Mouse (Mus musculus): ENCODE results near the gene Gm10961.
"Not testable (repeated sequence)": the region's sequence is repeated elsewhere in the genome, so short reads cannot be mapped to it uniquely, and the experiment has no call there.

Gene Gm10961

DNA sequence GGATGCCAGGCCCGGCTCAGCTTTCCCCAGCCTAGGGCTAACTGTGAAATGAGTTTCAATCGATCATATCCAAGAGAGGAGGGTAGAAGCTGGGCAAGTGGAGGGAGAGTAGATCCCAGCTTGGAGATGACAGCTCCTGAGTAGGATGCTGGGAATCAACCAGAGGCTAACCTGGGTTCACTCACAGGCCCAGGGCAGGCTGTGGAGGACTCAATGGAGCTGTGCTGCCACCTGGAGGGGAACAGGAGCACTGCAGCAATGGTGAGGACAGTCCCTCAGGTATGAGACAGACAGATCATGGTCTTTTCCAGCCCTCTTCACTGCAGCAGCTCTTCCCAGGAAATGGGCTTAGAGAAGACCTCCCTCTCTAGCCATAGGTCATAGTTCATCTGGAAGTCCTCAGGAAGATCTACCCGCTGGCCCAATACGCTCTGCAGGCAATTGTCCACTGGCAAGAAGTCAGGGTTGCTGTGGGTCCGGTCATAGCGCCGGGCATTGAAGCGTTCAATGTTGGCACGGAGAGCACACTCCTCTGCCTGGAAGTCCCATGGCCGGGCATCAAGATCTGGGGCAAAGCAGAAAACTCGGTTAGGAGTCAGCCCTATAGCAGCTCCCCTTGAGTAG lies 18.1 kb upstream of the Gm10961 start:
- no peak for DNase-seq (ENCODE audit: low read depth, low spot score)

DNA sequence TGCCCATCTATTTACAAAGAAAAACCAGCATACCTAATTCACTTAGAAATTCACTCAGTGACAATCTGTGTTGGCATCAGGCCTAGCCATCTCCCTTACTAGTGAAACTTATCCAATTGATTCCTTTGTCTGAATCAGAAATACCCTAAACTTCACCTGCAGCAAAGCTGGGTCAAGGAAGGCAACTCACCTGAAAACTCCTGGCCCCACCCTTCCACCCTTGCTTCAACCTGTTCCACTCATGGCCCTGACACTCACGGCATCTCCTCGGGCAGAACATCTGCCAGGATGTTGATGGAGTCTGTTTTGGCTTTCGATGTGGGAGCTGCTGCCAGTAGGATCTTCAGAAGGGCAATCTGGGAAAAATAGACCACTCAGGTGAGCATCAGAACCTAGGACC lies 13.3 kb upstream of the Gm10961 start:
- DNase-seq (ENCODE audit: low read depth, low spot score), result no peak

DNA sequence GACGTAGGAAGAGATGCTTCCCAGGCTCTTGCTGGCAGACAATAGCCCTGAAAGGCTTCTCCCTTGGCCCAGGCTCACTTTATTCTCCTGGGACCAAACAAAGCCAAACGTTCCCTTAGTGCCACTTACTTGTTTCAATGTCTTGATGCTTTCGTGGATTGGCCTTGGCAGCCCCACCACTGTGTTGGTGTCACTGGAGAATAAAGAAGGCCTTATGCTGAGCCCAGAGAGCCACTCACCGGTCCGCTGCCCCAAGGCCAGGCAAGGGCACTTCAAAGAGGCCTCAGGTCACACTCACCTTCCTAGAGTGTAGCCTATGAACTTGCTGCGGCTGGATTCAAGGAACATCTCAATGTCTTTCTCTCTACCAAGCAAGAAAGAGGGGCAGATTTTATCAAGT lies 11.2 kb upstream of the Gm10961 start:
- DNase-seq (ENCODE audit: low read depth, low spot score), result no peak

DNA sequence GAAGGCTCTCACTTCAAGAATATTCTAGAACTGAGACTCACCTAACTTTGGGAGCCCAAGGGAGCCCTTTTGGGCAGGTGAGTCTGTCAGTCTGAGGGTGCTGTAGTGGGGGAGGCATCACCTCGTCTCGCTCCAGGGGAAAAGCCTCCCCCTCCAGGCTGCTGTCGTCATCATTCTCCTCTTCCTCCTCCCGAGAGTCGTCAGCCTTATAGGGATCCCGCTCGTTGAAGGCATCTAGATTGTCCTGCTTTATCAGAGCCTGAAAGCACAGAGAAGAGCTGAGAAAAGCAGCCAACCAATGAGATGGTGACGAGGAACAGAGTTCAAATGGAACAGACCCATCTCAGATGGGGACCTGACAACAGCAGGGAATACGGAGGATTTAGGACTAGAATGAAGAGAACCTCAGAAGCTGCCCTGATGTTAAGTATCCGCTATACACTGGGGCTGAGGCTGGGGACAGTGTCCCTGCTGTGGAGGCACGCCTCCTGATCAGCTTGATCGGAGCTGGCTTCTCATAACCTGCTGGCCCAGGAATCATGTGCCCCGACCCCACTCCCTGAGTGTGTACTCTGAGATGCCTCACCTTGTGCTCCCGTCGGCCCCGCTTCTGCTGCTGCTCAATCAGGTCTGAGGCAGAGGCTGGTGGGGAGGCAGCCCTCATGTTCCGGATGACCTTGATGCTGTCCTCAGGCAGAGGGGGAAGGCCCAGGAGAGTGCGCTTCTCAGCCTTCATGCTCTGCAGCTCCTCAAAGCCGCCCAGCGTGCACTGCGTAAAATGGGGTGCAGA lies 9.6 kb upstream of the Gm10961 start:
- DNase-seq (ENCODE audit: low read depth, low spot score), result no peak

DNA sequence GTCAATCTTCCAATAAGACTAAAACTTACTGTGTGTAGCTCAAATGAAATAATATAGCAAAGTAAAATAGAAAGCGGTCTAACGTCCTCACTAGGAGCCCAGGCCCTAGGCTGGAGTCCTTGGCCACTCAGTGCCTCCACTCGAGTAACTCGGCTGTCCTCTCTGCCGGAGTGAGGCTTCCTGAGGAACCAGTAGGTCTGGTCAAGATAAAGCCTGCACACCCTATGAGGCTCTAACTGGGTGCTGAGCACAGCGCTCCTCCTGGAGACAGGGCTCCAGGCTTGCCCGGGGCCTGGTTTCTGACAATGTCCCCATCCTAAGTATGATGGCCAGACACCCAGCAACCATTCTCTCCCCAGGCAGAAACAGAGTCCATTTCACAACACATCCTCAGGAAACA lies 8.6 kb upstream of the Gm10961 start:
- DNase-seq (ENCODE audit: low read depth, low spot score), result no peak

DNA sequence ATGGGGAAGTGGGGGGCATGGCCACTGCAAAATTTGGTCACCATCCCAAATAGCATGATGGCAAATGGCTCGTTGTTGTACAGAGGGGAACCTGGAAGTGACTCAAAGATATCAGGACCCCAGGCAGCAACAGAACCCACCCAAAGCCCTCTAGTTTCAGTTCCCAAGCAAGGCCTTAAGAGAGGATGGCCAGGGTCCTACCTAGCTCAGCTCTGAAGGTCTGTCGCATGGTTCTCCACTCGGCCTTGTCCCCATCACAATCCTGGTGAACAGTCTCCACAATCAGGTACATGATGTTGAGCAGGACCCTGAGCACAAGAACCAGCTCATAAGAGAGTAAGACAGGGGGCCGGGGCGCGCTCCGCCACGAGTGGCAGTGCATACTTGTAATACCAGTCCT lies 6.7 kb upstream of the Gm10961 start:
- no peak for DNase-seq (ENCODE audit: low read depth, low spot score)

DNA sequence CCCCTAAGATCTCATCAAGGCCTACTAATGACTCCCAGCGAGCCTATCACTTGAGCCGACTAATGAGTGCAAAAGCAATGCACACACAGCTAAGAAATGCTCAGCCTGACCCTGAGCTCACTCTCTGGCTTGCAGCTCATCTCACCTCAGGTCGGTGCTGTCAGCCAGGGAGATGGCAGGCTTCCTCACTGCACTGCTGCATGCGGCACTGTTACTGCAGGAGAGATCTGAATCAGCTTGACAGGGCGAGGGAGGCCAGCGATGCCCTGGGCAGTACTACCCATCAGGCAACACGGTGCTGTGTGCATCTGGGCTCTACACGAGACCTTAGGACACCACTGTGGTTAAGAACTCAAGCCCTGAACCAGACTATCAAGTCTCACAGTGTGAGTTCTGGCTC lies 5.6 kb upstream of the Gm10961 start:
- DNase-seq (ENCODE audit: low read depth, low spot score), result no peak

DNA sequence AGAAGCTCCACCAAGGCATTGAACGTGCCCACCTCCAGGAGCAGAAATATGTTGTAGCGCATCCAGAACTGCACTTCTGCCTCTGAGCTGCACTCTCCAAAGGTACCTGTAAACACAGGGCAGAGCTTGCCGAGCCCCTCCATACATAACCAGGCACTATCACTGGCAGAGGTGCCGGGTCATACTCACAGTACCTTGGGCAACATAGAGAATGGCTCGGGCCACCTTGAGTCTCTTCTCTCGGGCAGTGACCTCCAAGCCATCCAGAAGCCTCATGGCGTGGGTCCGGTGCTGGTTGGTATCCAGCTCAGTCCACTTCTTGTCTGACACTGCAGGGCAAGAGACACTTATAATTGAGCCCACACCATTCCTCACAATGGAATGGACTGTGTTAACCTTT lies 4.4 kb upstream of the Gm10961 start:
- DNase-seq (ENCODE audit: low read depth, low spot score), result no peak

DNA sequence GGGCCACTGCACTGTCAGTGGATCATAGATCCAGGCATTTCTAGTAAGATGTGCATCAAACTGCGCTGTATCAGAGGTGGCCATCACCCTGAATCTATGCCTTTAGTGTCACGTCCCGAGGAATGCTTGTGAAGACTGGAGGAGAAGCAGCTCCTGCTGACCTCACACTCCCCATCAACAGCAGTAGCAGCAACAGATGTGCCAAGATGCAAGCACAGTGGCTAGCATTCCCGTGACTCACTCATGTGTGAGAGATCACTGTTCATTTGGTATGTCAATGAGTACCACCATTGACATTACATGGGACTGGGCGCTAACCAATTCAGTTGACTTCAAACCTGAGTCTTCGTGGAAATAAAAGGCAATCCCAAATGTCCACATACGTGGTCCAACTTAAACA lies 3.5 kb upstream of the Gm10961 start:
- DNase-seq (ENCODE audit: low read depth, low spot score), result no peak

DNA sequence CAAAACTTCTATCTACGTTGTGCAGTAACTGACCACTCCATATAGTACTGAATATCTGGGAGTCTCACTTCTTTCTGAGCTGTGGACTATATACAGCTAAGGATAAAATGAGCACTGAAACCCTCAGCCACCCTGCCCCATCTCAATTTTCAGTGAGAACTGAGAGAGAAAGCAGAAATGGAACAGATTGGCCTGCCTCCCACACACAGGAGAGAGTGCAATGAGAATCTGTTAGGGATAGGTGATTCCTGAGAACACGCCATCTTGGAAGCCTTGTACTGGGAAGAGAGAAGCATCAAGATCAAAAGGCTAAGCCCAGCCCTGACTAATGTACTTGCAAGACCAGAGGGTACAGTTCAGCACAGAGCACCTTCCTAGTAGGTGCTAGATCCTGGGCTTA lies 2.6 kb upstream of the Gm10961 start:
- peak; percentile 27 for DNase-seq (ENCODE audit: low read depth, low spot score)

DNA sequence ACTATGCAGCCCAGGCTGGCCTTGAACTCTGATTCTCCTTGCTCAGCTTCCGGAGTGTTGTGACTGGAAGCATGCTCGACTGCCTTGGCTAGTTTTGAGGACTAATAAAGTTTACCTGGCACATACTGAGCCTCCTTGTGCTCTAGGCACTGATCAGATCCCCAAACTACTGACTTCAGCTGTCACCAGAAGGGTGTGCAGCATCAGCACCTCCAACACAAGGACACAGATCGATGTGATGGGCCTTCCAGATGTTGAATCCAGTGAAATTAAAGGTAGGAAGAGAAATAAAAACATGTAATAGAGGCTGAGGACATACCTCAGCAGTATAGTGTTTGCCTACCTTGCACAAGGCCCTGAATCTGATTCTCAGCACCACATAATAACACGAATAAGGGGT lies 1.7 kb upstream of the Gm10961 start:
- no peak for DNase-seq (ENCODE audit: low read depth, low spot score)

DNA sequence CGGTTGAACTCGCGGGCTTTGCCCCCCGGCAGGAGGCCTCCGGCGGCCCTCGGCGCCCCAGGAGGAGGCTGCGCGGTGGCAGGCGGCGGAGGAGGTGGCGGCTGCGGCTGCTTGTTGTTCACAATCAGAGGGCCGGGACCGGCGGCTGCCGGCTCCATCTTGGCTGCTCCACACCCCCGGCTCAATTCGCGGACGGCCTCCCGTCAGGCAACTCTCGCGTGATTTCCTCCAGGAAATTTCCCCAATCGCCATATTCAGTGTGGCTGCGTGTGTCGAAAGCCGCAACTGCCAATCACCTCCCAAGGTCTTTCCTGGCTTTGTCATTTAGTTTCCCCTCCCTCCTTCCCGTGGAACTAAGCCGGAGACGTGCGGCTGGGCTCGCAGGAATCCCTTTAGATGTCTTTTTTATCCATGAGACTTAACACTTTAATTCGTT lies 419 bp downstream of the Gm10961 start, which contains the start of gene Strip1:
Gene Strip1 (minus strand): TSS at position 172 of the 436 bp plus-strand sequence.
- DNase-seq (ENCODE audit: low read depth, low spot score), result peak; percentile 94

DNA sequence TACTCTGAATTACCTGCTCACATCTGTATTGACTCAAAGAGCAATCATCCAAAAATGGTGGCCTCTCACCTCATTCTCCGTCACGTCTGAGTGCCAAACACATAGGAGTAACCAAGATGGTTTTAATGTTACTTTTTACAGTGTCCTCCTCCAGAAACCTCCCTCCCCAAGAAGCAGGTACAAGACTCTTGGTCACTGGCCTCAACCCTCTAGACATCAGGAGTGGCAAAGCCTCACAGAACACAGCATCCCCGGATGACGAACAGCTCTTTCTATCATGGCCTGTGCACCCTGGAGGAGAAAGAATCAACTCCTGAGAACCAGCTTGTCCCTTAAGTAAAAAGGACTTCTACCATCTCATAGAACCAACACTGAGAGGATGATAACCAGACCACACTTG lies 1.7 kb downstream of the Gm10961 start:
- no peak for DNase-seq (ENCODE audit: low read depth, low spot score)

DNA sequence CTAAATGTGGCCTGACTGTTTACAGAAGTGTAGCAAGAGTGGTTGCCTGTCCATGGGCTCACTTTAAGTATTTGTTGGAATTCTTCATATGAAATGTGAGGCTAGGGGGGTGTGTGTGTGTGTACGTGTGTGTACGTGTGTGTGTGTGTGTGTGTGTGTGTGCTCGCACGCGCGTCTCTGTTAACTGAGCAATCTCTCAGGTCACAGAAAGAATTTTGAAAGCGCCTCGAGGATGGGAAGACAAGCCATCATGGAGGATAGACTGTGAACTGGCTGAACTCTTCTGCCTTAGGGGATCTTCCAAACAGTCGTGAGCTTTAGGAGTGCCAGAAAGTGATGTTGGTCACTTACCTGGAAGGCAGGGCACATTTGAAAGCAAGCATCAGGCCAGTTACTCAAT lies 2.8 kb downstream of the Gm10961 start:
- DNase-seq (ENCODE audit: low read depth, low spot score), result no peak

DNA sequence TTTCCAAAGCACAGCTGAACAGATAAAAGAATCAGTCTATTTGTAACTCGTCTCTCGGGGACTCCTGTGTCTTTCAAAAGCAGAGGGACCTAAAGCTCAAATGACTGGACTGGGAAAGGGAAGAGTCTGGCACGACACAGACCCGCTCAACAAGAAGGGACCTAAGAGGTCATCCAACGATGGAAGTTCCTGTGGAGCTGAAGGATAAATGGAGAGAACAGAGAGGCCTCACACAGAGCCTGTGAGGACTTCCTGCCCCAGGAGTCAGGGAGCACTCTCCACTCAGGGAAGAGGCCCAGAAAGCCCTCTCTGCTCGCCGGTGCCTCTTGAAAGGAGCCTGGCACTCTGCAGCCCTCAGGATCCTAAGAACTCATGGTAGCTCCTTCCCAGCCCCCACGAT lies 4.7 kb downstream of the Gm10961 start:
- DNase-seq (ENCODE audit: low read depth, low spot score), result no peak

DNA sequence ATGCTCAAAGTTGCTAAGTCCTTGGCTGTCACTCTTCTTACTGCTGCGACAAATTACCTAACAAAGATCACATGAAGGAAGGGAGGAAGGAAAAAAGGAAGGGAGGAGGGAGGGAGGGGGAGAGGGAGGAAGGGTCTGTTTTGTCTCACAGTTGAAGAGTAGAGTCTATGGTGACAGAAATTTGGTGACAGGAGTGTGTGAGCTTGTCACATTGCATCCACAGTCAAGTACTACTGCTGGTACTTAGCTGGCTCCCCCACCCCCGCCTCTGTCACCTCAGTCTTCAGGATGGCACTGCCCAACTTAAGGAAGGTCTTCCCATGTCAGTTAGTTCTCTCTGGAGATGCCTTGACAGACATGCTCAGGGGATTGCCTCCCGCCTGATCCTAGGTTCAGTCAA lies 5.1 kb downstream of the Gm10961 start:
- DNase-seq (ENCODE audit: low read depth, low spot score), result no peak

DNA sequence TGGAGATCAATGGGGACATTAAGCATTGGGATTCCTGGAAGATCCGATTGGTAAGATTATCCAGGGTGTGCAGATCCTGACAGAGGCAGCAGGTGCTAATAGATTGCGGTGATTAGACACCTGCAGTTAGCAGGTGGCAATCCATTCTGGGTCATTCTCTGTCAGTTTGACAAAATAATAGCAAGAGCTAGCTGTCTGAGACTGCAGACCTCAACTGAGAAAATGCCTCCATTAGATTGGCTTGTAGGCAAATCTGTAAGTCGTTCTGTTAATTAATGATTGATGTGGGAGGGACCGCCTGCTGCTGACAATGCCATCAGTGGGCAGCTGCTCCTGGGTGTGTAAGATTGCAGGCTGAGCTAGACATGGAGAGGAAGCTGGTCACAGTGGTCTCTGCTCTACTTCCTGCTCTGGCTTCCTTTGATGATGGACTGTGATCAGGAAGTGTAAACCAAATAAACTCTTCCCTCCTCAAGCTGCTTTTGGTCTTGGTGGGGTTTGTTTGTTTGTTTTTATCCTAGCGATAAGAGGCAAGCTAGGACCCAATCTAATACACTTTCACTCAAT lies 6.6 kb downstream of the Gm10961 start:
- no peak for DNase-seq (ENCODE audit: low read depth, low spot score)

DNA sequence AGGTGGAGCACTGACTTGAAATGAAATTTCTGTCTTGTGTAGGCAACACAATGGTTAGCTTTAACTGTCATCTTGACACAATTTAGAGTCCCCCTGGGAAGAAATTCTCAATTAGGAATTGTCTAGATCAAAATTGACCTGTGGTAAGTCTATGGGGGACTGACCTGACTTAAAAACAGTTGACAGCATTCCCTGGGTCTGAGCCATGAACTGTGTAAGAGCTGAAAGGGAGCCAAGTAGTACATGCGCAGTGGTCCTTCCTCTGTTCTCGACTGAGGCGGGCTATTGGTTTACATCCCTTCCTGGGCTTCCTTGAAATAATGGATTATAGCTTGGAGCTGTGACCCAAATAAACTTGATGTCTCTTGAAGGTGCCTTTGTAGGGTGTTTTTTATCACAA lies 15.8 kb downstream of the Gm10961 start:
- no peak for DNase-seq (ENCODE audit: low read depth, low spot score)

DNA sequence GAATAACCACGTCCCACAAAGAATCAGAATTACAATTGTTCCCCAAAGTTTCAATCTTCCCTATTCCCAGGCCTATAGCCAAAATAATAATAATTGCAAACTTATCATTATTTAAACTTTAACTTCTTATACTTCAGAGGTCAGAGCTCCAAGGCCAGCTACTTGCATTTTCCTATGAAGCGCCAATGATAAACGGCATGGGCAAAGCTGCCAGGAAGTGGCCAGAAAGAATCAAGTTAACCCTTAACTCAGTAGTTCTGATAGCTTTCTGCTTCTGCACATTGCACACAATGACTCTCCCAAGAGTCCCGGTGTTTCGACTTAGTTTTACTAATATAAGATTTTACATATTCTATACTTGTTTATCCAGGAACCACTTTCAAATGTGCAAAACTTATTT lies 19.2 kb downstream of the Gm10961 start:
- DNase-seq (ENCODE audit: low read depth, low spot score), result not testable (repeated sequence)

DNA sequence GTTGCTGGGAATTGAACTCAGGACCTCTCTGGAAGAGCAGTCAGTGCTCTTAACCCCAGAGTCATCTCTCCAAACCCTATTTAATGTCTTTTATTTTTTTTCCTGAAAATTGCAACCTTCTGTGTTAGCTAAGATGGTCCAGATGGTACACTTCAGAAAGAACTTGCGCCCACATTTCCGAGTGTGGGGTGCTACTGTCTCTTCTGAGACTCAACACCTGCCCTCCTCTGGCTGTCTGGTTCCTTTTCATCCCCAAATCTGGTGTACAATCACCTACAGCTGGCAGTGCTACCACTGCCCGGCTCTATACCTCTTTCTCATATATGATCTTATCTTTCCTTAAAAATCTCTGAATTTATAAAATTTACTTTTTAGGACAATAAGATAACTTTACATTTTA lies 21.8 kb downstream of the Gm10961 start:
- no peak for DNase-seq (ENCODE audit: low read depth, low spot score)

DNA sequence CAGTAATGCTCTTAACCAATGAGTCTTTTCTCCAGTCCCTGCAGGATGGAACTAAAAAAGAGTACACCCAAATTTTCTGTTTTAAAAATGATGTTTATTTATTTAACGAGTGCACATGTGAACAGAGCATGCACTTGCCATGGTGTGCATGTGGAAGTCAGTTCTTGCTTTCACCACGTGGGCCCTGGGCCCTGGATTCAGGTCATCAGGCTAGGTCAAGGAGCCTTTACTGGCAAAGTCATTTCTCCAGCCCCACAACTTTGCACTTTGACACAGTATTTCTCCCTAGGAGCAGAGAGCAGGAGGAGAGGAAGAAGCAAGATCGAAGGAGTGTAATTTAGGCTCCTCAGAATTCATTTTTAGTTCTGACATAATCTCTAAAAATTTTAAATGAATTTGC lies 23.7 kb downstream of the Gm10961 start:
- no peak for DNase-seq (ENCODE audit: low read depth, low spot score)

DNA sequence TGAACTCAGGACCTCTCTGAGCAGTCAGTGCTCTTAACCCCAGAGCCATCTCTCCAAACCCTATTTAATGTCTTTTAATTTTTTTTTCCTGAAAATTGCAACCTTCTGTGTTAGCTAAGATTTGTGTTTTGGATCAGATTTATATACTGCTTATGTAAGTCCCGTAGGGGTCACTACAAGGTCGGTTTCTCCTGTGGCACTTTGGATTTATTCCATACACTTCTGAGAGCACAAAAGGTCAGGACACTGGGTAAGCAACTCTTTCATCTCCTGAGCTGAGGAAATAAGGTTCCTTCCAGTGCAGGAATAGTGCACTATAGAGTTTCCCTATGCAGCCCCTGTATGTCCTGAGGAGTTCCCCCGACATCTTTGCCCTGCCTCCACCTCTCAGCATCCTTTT lies 24.4 kb downstream of the Gm10961 start:
- DNase-seq (ENCODE audit: low read depth, low spot score), result no peak

DNA sequence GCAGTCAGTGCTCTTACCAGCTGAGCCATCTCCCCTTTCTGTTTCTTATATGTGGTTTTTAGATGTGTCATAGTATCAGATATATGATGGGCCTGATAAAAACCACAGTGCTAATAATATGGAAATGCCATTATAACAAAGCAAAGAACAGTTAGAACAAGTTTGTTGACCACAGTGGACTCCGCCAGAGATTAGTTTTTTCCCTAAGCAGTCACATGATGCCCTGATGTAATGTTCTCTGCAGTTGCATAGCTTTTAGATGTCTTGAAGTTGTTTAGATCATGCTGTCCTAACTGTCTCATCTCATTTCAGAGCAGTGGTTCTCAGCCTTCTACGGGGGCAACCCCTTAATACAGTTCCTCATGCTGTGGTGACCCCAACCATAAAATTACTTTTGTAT lies 25.0 kb downstream of the Gm10961 start:
- DNase-seq (ENCODE audit: low read depth, low spot score), result no peak
